Mouse (Mus musculus) intestine, embryonic 16.5 days (tissue): ENCODE results near the gene Uck2. TPM values are rescaled to one million over a fixed set of nuclear protein-coding genes. Genes with fewer than 3 reads are reported as not detected.
A peak's percentile ranks its signal among the peaks of the same experiment; 100 is the strongest.

ENCODE experiments used
- ATAC-seq: fragments of 200-750 bp; cut with Nextera tagmentation; 2 replicates; pipeline ENCODE4 v1.8.0; 2017; ENCODE audit warnings: moderate TSS enrichment, moderate library complexity
- H3K27ac ChIP-seq: fragments of 300-500 bp; sonication (generic); 2 replicates; pipeline ENCODE4 v1.5.1; 2014; ENCODE audit warnings: mild to moderate bottlenecking, low read length
- H3K27me3 ChIP-seq: fragments of 300-500 bp; sonication (generic); replicated peaks from 2 replicates; pipeline ENCODE4 v1.6.1; 2014; ENCODE audit warnings: low read length, control low read depth, mixed read lengths; ENCODE audit not compliant: control insufficient read depth, insufficient read depth
- H3K36me3 ChIP-seq: fragments of 300-500 bp; sonication (generic); 2 replicates; pipeline ENCODE4 v1.6.1; 2014; ENCODE audit warnings: low read length, control low read depth; ENCODE audit not compliant: control insufficient read depth, insufficient read depth
- H3K4me1 ChIP-seq: fragments of 300-500 bp; sonication (generic); 2 replicates; pipeline ENCODE4 v1.6.1; 2014; ENCODE audit warnings: low read length, control low read depth, mixed read lengths; ENCODE audit not compliant: control insufficient read depth, insufficient read depth
- H3K4me2 ChIP-seq: fragments of 300-500 bp; sonication (generic); 2 replicates; pipeline ENCODE4 v1.6.1; 2014; ENCODE audit warnings: low read depth, low read length, control low read depth
- H3K4me3 ChIP-seq: fragments of 300-500 bp; sonication (generic); 2 replicates; pipeline ENCODE4 v1.5.1; 2014; ENCODE audit warnings: mild to moderate bottlenecking, low read length
- H3K9ac ChIP-seq: fragments of 300-500 bp; sonication (generic); 2 replicates; pipeline ENCODE4 v1.6.1; 2014; ENCODE audit warnings: low read depth, low read length
- H3K9me3 ChIP-seq: fragments of 300-500 bp; sonication (generic); 2 replicates; pipeline ENCODE4 v1.6.1; 2016; ENCODE audit warnings: low read length, control low read depth; ENCODE audit not compliant: control insufficient read depth
- WGBS: fragments of 180-500 bp; shearing (Covaris S2); extraction: QIAGEN DNeasy Blood & Tissue Kit; methylation state at CpG from one replicate; pipeline ENCODE4 v1.1.7; 2014; 5-methylcytosine and 5-hydroxymethylcytosine counted together
- polyA plus RNA-seq: library from polyadenylated mRNA; unstranded; fragments of >200 nt; fragmentation: Nextera tagmentation; extraction: Ambion mirVana; gene quantifications from 2 replicates; pipeline ENCODE4 v1.2.1, GENCODE M21; 2015

Gene Uck2
- polyA plus RNA-seq, 1 experiment from 2014 or later, result 36.8 TPM

GRCm38 (mm10) chr1:167266720-167267119 lies 18.4 kb downstream of the Uck2 start:
- H3K9ac ChIP-seq, result no peak overlapping the region
- ATAC-seq, result no peak
- no peak overlapping the region for H3K27ac ChIP-seq
- peaks cover 3% of the 10 kb centered on the region; the same call in 1 of the 2 replicates for H3K27me3 ChIP-seq
- WGBS, result 88% methylated on average over 3 of the region's 3 CpGs
- H3K4me1 ChIP-seq, result peaks cover 35% of the 10 kb centered on the region
- H3K9me3 ChIP-seq, result no peaks in the 10 kb centered on the region
- H3K36me3 ChIP-seq, result no peaks in the 10 kb centered on the region
- no peak overlapping the region for H3K4me3 ChIP-seq
- no peak overlapping the region for H3K4me2 ChIP-seq

- no peak overlapping the region for H3K4me2 ChIP-seq
- H3K36me3 ChIP-seq, result no peaks in the 10 kb centered on the region
- H3K4me3 ChIP-seq, result no peak overlapping the region
- peaks cover 21% of the 10 kb centered on the region for H3K4me1 ChIP-seq
- no peak overlapping the region for H3K9ac ChIP-seq
- WGBS, result 73% methylated on average over 4 of the region's 4 CpGs
- H3K9me3 ChIP-seq, result no peaks in the 10 kb centered on the region
- no peak for ATAC-seq
- no peak overlapping the region for H3K27ac ChIP-seq
- peaks cover 3% of the 10 kb centered on the region; the same call in 1 of the 2 replicates for H3K27me3 ChIP-seq
These were observed 19.8 kb downstream of the Uck2 start for GRCm38 (mm10) chr1:167265366-167265765.

GRCm38 (mm10) chr1:167262489-167263041 lies 22.6 kb downstream of the Uck2 start:
- 0 out of 2 replicates have a peak, but pooled peaks cover 3% of the 10 kb centered on the region for H3K27me3 ChIP-seq
- ATAC-seq, result peak; percentile 24; the same call in 1 of the 2 replicates
- no peaks in the 10 kb centered on the region for H3K9me3 ChIP-seq
- 65% methylated on average over 10 of the region's 10 CpGs for WGBS
- H3K4me1 ChIP-seq, result peaks cover 3% of the 10 kb centered on the region; the same call in 1 of the 2 replicates
- no peaks in the 10 kb centered on the region for H3K36me3 ChIP-seq
- H3K4me3 ChIP-seq, result no peak overlapping the region
- H3K4me2 ChIP-seq, result no peak overlapping the region
- no peak overlapping the region for H3K27ac ChIP-seq
- no peak overlapping the region for H3K9ac ChIP-seq

- 0 out of 2 replicates have a peak, but pooled peaks have one; percentile 12 for ATAC-seq
- Histone ChIP-seq H3K9ac (no peak overlapping the region), H3K27ac (no peak overlapping the region), H3K27me3 (no peaks in the 10 kb centered on the region), H3K36me3 (no peaks in the 10 kb centered on the region), H3K4me1 (peaks cover 3% of the 10 kb centered on the region; the same call in 1 of the 2 replicates), H3K4me2 (no peak overlapping the region), H3K4me3 (no peak overlapping the region), H3K9me3 (no peaks in the 10 kb centered on the region)
- 82% methylated on average over 11 of the region's 11 CpGs for WGBS
These were observed 23.4 kb downstream of the Uck2 start for GRCm38 (mm10) chr1:167261750-167262149.

GRCm38 (mm10) chr1:167259702-167260101 lies 25.4 kb downstream of the Uck2 start:
- no peak overlapping the region for H3K4me3 ChIP-seq
- no peaks in the 10 kb centered on the region for H3K27me3 ChIP-seq
- ATAC-seq, result no peak
- 40% methylated on average over 10 of the region's 10 CpGs for WGBS
- H3K27ac ChIP-seq, result peak overlapping the region; percentile 5; the same call in 1 of the 2 replicates
- peaks cover 3% of the 10 kb centered on the region; the same call in 1 of the 2 replicates for H3K4me1 ChIP-seq
- no peaks in the 10 kb centered on the region for H3K36me3 ChIP-seq
- no peak overlapping the region for H3K9ac ChIP-seq
- no peak overlapping the region for H3K4me2 ChIP-seq
- H3K9me3 ChIP-seq, result no peaks in the 10 kb centered on the region

- Histone ChIP-seq H3K4me2 (no peak overlapping the region), H3K36me3 (no peaks in the 10 kb centered on the region), H3K9ac (no peak overlapping the region), H3K4me3 (no peak overlapping the region), H3K9me3 (no peaks in the 10 kb centered on the region), H3K4me1 (no peaks in the 10 kb centered on the region), H3K27me3 (no peaks in the 10 kb centered on the region), H3K27ac (no peak overlapping the region)
- peak; percentile 87 for ATAC-seq
- WGBS, result 54% methylated on average over 15 of the region's 15 CpGs
These were observed 28.3 kb downstream of the Uck2 start for GRCm38 (mm10) chr1:167256724-167257302.

- WGBS, result 90% methylated on average over 12 of the region's 12 CpGs
- Histone ChIP-seq H3K36me3 (no peaks in the 10 kb centered on the region), H3K4me3 (no peak overlapping the region), H3K4me2 (no peak overlapping the region), H3K9ac (no peak overlapping the region), H3K4me1 (0 out of 2 replicates have a peak, but pooled peaks cover 5% of the 10 kb centered on the region), H3K27ac (no peak overlapping the region), H3K27me3 (no peaks in the 10 kb centered on the region), H3K9me3 (no peaks in the 10 kb centered on the region)
- ATAC-seq, result no peak
These were observed 31.5 kb downstream of the Uck2 start for GRCm38 (mm10) chr1:167253579-167253978.

- H3K27ac ChIP-seq, result no peak overlapping the region
- no peaks in the 10 kb centered on the region for H3K9me3 ChIP-seq
- no peak overlapping the region for H3K4me2 ChIP-seq
- no peak overlapping the region for H3K9ac ChIP-seq
- H3K27me3 ChIP-seq, result no peaks in the 10 kb centered on the region
- 87% methylated on average over 8 of the region's 8 CpGs for WGBS
- no peaks in the 10 kb centered on the region for H3K36me3 ChIP-seq
- H3K4me1 ChIP-seq, result peaks cover 27% of the 10 kb centered on the region
- H3K4me3 ChIP-seq, result no peak overlapping the region
- ATAC-seq, result no peak
These were observed 35.2 kb downstream of the Uck2 start for GRCm38 (mm10) chr1:167249881-167250280.

GRCm38 (mm10) chr1:167249252-167249651 lies 35.9 kb downstream of the Uck2 start:
- Histone ChIP-seq H3K9ac (peak overlapping the region; percentile 12; the same call in 1 of the 2 replicates), H3K27me3 (no peaks in the 10 kb centered on the region), H3K4me1 (peaks cover 27% of the 10 kb centered on the region), H3K4me3 (no peak overlapping the region), H3K9me3 (no peaks in the 10 kb centered on the region), H3K4me2 (no peak overlapping the region), H3K27ac (no peak overlapping the region), H3K36me3 (no peaks in the 10 kb centered on the region)
- ATAC-seq, result no peak
- 75% methylated on average over 19 of the region's 19 CpGs for WGBS
